Mouse (Mus musculus) 416B (cell line): Measurements from ENCODE around the gene Pidd1.

ENCODE experiments used
- DNase-seq: peaks from one replicate; pipeline ENCODE4 v3.0.0; 2011; ENCODE audit warnings: low read depth

The Pidd1 gene

DNA sequence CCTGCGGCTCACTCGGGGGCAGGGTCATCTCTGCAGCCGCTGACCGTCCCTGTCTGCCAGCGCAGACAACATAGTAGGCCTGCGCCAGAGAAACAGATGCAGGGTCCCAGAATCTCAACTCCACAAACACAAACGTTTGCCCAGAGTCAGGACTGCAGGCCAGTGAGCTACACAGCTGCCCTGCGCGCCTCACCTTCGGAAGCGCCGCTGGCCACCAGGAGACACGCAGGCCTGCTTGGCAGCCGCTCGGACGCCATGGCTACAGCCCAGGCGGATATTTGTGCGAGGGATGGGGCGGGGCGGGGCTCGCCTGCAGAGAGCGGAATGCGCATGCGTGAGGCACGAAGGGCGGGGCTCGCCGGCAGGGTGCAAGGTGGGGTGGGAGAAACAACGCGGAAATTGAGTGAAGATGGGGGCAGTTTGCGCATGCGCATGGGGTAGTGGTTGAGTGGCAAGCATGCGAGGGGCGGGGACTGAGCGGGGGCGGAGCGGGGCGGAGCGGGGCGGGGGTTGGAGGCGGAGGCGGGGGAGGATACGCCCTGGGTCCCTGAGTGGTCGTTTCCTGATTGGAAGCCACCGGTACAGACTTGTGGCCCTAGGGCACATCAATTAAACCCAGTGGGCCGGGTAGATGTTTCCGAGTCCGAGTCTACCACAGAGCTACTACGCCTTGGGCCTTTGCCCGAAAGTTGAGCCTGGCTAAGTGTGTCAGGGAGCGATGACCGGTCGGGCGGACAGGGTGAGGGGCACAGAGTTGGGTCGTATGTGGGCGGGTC lies 29.8 kb downstream of the Pidd1 start, which contains the start of gene Gatd1:
Gatd1 (minus strand) TSS at position 328 of the 776 bp plus-strand sequence.
- peak; percentile 99 for DNase-seq

DNA sequence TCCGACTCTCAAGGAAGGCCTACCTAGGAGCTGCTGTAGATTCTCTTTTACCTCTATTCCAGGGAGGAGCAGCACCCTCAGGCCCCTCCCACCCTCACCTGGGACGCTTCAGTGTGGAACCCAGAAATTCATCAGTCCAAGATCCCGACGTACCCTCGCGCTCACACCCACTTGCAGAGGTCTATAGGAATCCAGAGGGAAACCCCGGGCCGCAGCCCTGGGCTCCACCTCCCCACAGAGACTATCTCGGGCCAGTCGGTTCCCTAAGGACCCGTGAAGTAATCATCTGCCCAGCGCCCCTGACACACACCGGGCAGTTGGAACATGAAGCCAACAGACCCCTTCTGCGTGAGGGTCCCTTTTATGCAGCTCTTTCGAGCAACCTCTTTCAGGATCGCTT lies 30.5 kb downstream of the Pidd1 start:
- DNase-seq: peak; percentile 18

DNA sequence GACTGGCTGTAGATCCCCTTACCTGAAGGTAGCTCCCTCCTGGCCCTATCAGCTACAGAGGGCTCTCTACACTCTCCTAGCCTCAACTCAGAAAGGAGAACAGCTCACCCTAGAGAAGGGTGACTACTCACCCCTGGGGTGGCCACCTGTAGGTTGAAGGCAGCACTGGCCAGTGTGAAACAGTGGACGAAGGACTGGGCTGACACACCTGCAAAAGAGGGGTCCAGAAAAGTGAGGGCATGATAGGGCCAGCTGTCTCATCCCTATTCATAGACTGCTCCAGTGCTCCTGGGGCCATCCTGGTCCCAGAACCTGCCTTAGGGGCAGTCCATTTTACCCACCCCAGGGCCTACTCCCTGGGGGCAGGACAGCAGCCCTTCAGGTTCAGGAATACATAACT lies 32.2 kb downstream of the Pidd1 start:
- no peak for DNase-seq

DNA sequence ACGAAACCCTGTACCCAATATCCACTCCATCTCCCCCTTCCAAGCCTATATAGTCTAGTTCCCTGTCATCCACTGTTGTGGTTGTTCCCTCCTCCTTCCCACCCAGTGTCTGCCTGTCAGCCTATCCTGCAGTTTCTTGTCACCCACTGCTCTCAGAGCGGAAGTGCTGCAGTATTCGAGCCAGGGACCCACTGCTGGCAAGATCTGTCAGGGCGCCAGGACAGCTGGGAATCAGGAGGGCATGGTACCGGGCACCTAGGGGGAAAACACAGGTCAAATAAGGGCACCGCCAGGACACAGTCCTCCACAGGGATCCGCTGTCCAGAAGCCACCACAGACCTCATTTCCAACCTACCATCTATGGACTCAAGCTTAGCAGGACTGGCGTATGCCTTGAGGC lies 33.2 kb downstream of the Pidd1 start:
- DNase-seq: no peak

DNA sequence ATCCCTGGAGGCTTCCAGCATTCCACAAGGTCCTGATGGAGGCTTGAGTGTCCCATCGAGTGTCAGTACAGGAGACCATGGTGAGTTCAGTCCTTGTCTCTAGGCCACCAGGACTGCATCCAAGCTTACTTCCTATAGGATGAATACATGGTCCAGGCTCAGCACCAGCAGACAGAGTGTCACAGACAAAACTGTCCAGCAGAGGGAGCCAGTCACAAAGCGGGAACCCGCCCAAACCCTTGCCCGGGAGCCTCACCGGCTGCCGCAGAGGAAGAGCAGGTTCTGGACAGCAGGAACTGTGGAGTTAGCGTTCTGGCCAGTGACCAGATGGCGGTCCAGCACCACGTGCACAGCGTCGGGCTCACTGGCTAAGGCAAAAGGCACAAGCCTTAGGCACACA lies 35.0 kb downstream of the Pidd1 start:
- DNase-seq: peak; percentile 83

DNA sequence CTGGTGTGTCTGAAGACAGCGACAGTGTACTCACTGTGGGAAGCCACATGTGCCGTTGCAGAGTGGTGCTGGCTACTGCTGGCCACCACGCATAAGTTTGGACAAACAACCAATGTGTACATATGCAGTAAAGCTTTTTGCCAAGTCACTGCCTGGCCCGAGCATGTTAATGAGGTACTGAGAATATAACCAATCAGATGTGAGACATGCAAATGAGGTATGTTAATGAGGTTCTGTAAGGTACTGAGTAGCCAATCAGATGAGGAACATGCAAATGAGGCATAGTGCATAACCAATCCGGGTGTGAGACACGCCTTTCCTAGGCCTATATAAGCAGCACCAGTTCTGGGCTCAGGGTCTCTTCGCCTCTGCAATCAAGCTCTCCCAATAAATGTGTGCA lies 36.2 kb downstream of the Pidd1 start:
- DNase-seq: peak; percentile 26

DNA sequence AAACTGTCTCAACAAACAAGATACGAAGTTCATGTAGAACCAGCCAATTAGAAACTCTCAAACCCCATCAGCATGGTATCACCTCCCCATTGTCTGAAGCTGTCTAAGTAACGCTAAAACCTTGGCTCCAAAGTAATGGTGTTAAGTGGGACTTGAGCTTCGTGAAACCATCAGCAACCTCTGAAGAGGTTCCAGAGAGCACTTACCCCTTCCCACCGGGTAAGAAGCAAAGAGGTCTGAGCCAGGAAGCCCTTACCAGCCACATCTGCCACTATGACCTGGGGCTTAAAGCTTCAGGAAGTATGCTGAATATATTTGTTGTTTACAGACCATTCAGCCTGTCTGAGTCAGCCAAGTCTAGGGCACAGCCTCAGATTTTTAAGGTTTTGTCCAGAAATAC lies 38.4 kb downstream of the Pidd1 start:
- DNase-seq: no peak

DNA sequence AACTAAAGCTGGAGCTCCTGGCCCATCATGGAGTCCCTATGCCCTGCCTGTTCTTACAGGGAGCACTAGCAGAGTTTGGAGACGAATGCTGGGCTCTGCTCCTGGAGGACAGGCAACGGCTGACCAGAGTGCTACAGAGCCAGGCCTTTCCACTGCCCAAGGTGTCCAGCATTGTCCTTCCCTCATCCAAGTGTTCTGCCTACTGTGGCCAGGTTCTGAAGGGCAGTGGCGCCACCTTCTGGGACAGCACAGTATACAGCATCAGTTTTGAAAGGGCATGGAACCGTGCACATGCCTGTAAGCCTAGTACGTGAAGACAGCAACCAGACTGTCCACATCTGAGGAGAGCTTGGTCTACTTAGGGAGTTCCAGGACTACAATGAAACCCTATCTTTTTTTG lies 40.5 kb downstream of the Pidd1 start:
- DNase-seq: peak; percentile 81

DNA sequence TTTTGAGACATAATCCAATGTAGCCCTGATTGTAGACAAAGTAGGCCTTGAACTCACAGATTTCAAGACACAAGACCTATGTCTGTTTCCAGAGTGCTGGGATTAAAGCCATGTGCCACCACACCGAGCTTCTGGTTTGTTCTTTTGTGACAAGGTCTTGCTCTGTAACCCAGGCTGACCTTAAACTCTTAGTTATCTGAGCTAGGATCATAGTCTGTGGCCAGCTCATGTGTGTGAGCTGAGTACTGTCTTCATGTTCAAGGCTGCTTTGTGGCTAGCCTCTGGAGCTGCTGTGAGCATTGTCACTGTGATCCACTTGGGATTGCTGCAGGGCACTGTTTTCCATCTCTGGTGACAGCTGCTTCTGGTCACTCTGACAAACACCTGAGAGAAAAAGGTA lies 48.5 kb downstream of the Pidd1 start:
- peak; percentile 80 for DNase-seq

DNA sequence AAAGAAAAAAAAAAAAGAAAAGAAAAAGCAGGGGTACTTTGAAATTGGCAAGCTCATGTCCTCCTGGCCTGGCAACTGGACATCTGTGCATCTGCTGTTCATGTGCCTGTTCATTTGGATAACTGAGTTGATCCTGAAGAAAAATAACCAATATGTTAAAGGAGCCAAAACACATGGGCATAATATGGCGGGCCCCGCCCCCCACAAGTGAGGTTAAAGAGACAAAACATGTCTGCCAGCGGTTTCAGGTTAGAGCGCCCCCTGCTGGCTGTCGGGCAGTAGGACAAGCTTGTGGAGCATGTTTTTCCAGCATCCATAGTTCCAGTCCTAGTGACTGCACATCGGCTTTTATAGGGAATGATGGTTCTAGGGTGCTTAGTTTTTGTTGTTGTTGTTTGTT lies 49.1 kb downstream of the Pidd1 start:
- DNase-seq: peak; percentile 87

DNA sequence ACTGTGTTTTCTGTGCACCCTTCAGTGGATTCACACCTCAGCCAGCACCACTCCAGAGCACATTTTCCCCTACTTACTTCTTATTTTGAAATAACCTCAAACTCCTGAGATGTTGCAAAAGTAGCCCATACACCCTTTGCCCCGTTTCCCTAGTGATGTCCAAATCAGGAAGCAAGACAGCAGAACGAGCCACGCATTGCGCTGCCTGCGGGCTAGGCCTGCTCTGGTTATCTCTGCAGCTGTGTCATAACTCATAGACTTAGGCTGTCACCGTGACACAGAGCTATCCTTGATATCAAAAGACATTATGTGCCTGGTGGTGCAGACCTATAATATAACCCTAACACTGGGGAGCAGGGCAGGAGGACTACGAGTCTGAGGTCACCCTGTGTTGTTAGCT lies 49.7 kb downstream of the Pidd1 start:
- peak; percentile 94 for DNase-seq

DNA sequence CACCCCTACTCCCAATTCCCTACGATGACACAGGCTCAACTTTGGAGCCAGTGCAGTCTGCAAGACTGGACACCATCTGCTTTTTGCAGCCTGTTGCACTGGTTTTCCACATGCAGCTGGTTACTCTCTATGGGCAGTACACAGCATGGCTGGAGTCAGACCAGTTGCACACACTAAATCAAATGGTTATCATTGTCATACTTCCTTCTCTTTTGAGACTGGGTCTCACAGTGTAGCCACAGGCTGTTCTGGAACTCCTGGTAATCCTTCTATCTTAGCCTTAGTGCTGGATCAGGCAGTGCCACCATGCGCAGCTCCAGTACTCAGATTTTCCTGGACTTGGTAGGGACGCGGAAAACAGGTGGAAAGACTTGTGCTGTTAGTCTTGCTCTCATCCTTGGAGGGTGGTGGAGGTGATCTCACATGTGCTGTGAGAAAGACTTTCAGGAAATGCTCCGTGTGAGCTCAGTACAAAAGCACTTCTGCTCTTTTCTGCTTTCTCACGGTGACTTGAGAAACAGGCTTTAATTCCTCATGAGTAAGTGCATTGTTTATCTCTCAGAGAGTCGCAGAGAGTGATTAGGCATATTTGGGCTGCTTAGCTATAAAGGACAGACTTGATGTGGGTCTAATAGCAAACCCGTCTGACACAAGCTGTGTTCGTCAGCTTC lies 51.1 kb downstream of the Pidd1 start:
- peak; percentile 89 for DNase-seq

DNA sequence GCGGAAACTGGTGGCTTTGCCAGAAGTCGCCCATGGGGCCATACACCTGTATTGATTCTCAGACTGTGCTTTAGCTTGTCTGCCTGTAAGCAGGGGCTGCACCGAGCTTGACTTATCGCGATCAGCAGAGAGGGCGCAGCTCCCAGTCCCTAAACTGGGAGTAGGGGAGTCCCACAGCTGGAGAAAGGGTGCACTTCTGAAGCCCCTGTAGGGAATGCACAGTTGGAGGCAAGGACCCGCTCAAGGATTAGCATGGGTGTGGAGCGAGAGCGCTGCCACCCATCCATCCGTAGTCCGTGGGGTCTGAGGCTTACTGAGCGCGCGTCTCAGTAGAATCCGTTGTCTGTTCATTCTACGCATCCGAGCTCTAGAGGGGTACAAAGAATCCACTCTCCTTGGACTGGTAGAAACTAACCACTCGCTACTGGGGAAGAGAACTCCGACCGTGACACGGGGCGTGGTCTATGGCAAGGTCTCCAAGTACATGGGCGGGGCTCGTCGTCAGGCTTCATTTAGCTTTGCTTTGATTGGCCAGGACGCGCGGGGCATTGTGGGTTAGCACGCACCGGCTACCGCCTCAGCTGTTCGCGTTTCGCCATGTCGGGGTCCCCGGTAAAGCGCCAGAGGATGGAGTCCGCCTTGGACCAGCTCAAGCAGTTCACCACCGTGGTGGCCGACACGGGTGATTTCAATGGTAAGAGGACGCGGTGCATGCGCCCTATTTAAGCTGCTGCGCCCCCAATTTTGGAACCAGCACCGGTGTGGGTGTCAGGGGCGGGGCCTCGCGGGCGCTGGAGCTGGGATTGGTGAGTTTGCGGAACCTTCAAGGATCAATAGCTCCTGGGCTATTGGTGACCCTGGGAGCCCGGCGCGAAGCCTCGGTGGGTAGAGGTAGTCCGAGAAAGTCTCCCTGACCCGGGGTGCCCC lies 51.9 kb downstream of the Pidd1 start, which contains the start of gene Taldo1:
Taldo1 (plus strand) TSS at position 575 of the 927 bp plus-strand sequence.
- DNase-seq: peak; percentile 96

DNA sequence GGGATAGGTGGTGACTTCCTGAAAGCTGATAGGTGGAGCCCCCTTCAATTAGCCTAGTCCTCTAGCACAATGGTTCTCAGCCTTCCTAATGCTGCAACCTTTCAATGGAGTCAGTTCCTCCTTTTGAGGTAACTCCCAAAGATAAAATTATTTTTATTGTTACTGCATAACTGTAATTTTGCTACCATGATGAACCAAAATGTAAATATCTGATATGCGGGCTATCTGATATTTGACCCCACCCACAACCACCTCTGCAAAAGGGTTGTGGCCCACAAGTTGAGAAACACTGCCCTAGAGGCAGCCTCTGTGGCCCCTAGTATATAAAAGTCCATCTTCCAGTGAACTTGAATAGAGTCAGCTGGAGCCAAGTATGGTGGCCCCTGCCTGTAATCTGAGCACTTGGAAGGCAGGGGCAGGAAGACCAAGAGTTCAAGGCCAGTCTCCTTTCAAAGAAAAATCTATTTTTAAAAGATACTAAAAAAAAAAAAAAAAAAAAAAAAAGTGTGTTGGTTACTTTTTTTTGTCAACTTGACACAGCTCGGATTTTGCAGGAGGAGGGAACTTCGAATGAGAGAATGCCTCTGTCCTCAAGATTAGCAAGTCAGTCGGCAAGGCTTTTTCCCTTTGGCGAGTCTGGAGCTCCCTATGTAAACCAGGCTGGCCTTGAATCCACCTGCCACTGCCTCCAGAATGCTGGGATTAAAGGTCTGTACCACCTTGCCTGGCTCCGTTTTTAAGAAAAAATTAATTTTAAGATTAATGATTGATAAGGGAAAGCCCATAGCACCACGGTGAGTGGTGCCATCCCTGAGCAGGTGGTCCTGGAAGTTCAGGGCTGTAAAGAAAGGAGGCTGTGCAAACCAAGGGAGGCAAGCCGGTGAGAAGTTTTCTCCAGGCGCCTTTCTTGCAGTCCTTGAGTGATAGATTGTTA lies 53.2 kb downstream of the Pidd1 start:
- peak; percentile 54 for DNase-seq

DNA sequence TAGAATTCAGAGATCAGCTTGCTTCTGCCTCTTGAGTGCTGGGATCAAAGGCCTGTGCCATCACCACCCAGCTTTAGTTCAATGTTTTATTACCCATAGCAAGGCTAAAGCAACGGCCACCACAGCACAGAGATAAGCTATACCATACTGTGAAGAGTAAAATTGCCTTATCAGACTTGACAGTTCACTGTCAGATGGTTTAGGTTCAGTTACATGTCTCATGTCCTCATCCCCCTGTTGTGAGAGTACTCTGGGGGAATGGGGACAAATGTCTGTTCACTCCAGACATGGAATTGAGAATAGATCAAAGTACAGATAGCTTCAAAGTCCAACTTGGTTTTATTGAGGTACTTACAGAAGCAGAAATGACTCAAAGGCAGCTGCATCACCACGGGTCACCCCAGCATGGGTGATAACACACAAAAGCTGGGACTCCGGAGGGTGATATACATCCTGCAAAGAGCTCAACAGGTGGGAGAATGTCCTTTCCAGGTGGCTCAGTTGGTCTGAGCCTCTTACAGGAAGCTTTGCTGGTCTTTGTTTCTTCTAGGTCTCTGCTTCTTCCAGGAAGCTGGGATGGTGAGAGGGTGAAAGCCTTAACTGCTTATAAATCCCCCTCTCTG lies 55.2 kb downstream of the Pidd1 start:
- no peak for DNase-seq
